Mouse (Mus musculus) large intestine, adult 2 months (tissue): ENCODE data around the gene Resf1. TPM values are rescaled to one million over a fixed set of nuclear protein-coding genes. Genes with fewer than 3 reads are reported as not detected.
A peak's percentile ranks its signal among the peaks of the same experiment; 100 is the strongest.
"Not testable (repeated sequence)": the region's sequence is repeated elsewhere in the genome, so short reads cannot be mapped to it uniquely, and the experiment has no call there.

ENCODE experiments used
- DNase-seq: peaks from one replicate; pipeline ENCODE4 v3.0.0-alpha.2; 2012; ENCODE audit warnings: low read depth, low spot score
- WGBS: fragments of 180-500 bp; shearing (Covaris S2); methylation state at CpG from one replicate; pipeline ENCODE4 v1.1.7; 2018; 5-methylcytosine and 5-hydroxymethylcytosine counted together
- polyA plus RNA-seq: library from polyadenylated mRNA; depleted of rRNA; stranded (reverse); fragments of >200 nt; gene quantifications from 2 replicates; pipeline ENCODE4 v1.2.3, GENCODE M21; 2012; rRNA removed

Gene Resf1
- polyA plus RNA-seq, 1 experiment, result 4.0 TPM

GRCm38 (mm10) chr6:149338622-149339021 is 29.4 kb downstream of the Resf1 start:
- WGBS, result 100% methylated on average over 1 of the region's 1 CpGs
- no peak for DNase-seq

DNA sequence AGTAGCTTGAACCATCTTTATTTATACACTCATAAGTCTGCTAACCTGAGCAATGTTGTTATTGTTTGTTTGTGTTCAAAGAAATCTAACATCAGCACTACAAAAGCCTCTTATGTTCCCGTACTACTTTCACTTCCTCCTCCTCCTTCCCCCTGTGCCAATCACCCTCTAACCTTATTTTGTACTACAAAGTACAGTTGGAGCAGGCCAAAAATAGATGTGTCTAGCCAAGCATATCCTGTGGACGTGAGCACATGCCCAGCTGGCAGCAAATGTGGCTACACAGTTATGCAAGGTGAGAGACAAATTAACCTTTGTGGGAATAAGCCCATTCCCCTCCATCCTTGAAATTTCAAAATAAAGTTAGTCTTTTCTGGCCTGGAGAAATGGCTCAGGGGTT is 34.6 kb downstream of the Resf1 start:
- WGBS, result 44% methylated on average over 2 of the region's 2 CpGs
- DNase-seq, result no peak

GRCm38 (mm10) chr6:149344372-149344771 is 35.2 kb downstream of the Resf1 start:
- DNase-seq, result no peak

- DNase-seq, result not testable (repeated sequence)
- 89% methylated on average over 6 of the region's 6 CpGs for WGBS
Measured at GRCm38 (mm10) chr6:149348211-149348610, 39.0 kb downstream of the Resf1 start.

GRCm38 (mm10) chr6:149354826-149355495 is 45.7 kb downstream of the Resf1 start:
- WGBS, result 69% methylated on average over 4 of the region's 4 CpGs
- DNase-seq, result no peak

DNA sequence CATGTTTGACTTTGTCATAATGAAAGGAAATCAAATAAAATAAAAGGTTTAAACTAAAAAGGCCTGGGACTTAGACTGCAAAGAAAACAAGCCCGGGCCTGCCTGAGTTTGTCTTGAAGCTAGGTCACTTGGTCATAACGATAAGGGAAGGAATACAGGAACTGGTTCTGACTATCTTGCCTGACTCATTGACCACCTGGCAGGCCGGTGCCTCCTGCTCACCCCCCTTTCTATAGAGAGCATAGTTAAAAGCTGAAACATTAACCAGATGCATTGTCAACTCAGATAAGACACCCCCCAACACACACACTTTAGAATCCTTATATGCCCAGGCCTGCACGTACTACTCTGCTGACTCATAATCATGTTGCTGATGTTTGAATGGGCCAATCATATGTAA is 46.6 kb downstream of the Resf1 start:
- 57% methylated on average over 4 of the region's 4 CpGs for WGBS
- not testable (repeated sequence) for DNase-seq

- DNase-seq, result no peak
Measured at GRCm38 (mm10) chr6:149357155-149357554, 47.9 kb downstream of the Resf1 start.

- not testable (repeated sequence) for DNase-seq
- 97% methylated on average over 20 of the region's 20 CpGs for WGBS
Measured at GRCm38 (mm10) chr6:149362533-149362932, 53.3 kb downstream of the Resf1 start.

- not testable (repeated sequence) for DNase-seq
- 77% methylated on average over 2 of the region's 2 CpGs for WGBS
Measured at GRCm38 (mm10) chr6:149365975-149366374, 56.8 kb downstream of the Resf1 start.

DNA sequence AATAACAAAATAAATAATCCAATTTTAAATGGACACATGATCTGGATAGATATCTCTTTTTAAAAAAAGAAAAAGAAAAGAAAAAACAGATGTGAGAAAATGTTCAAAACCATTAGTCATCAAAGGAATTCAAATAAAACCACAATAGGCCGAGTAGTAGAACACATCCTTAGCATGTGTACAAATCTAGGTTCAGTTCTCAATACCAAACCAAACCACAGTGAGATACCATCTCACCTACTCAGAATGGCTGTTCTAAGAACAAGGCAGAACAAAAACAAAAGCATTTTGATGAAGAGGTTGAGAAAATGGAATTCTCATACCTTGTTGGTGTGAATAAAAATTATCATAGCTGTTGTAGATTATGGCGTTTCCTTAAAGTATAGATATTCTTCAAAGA is 57.2 kb downstream of the Resf1 start:
- WGBS, result 76% methylated on average over 2 of the region's 2 CpGs
- DNase-seq, result no peak

GRCm38 (mm10) chr6:149374986-149375457 is 65.8 kb downstream of the Resf1 start:
- WGBS, result 30% methylated on average over 2 of the region's 2 CpGs
- peak; percentile 84 for DNase-seq

- 71% methylated on average over 2 of the region's 2 CpGs for WGBS
- DNase-seq, result no peak
Measured at GRCm38 (mm10) chr6:149383531-149383930, 74.3 kb downstream of the Resf1 start.

Other genes with a start within 250 kb of the Resf1 start
- gene Dennd5b, start 207.7 kb upstream of the Resf1 start, polyA plus RNA-seq, result 3.4 and 11.9 TPM in 2 replicates
- gene Gm10203, start 179.2 kb upstream of the Resf1 start, polyA plus RNA-seq, result not detected in 2 replicates
- gene Etfbkmt, start 169.6 kb upstream of the Resf1 start, polyA plus RNA-seq, result 13.5 and 15.9 TPM in 2 replicates
- 5.7 and 8.1 TPM in 2 replicates for gene Amn1, start 120.7 kb upstream of the Resf1 start, polyA plus RNA-seq
- 0.49 and 1.5 TPM in 2 replicates for gene Bicd1, start 99.5 kb downstream of the Resf1 start, polyA plus RNA-seq